Mouse (Mus musculus) activated CD4-positive, CD25-positive, alpha-beta regulatory T cell, adult 4 months (primary cell): ENCODE results near the gene Katnal1. TPM values are rescaled to one million over a fixed set of nuclear protein-coding genes. Genes with fewer than 3 reads are reported as not detected.
A peak's percentile ranks its signal among the peaks of the same experiment; 100 is the strongest.

Source experiments
- ATAC-seq: one replicate; pipeline ENCODE4 v1.8.0; 2017
- polyA plus RNA-seq, 2 experiments: library from polyadenylated mRNA; unstranded; fragments of 100-300 nt; shearing (Covaris generic); gene quantifications; one replicate each; pipeline ENCODE4 v1.2.1; 2017

Gene Katnal1
- polyA plus RNA-seq, 2 experiments from 2014 or later: 2.9 to 4.3 TPM

DNA sequence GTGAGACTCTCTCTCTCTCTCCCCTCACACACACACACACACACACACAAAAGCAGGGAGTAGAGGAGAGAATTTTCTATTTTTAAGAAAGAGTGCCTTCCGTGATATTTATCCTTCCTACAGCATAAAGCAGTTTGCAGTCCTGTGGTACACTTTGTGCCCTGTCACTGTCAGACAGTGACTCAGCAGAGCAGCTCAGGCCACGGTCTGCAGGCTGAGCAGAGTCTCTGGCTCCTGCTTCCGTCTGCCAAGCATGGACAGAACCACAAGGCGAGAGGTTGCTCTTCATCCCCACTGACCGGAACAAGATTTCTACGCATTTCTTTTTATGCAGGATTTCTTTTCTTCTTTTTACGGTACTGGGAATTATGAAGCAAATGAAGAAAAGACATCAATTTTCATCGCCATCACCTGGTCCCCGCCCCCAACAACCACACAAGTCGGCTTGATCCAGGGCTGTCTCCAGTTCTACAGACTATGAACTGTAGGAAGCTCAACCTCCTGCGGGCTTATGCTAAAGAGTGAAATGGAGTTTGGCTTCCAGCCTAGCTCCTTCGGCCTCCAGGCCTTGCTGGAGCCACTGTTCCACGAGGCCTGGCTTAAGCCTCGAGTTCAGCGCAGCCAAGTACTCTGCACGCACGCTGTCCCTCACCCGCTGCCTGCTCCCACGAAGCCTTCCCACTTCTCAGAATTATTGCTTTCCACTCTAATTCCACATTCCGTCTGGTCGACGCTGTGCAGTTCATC, 25.4 kb upstream of the Katnal1 start:
- ATAC-seq: no peak

DNA sequence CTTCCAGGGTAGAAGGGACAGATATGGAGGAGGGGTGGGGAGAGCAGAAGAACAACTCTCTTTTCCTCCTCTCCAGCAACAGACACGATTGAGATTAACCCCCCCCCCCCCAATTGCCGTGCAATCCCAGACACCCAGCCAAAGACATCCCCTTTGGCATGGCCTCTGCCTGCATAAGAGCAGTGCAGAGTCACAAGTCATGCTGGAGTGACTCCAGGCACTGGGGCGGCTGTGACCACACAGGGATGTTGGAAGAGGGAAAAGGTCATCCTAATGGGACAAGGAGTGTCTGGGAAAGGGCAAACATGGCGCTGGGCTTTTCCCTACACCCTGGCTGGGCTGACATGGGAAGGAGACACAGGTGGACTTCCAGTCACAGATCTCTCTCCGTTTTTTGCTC, 24.0 kb upstream of the Katnal1 start:
- no peak for ATAC-seq

DNA sequence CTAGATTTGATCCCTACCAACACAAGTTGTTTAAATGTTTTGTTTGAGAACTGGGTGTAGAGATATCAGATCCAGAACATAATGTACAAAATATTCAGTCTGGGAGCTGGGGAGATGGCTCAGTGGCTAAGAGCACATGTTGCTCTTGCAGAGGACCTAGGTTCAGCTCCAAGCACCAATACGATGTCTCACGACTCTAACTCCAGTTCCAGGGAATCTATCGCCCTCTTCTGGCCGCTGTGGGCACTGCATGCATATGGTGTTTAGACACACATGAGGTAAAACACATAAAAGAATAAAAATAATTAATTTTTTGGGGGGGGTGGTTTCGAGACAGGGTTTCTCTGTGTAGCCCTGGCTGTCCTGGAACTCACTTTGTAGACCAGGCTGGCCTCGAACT, 23.3 kb upstream of the Katnal1 start:
- ATAC-seq: no peak

DNA sequence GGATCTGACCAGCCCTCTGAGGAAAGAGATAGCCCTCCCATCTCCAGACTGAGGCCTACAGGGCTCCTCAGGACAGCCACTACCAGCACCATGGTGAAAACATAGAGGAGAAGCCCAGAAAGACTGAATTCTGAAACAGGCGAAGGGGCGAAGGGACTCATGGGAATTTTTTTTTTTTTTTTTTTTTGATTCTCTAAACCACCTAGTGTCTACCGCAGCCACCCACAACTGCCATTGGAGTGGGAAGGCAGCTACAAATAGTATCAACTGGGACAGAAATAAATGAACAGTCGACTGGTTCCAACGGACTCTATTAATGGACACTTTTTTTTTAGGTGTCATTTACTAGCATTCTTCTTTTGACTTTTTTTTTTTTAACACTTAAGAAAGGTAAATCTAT, 22.2 kb upstream of the Katnal1 start:
- no peak for ATAC-seq

DNA sequence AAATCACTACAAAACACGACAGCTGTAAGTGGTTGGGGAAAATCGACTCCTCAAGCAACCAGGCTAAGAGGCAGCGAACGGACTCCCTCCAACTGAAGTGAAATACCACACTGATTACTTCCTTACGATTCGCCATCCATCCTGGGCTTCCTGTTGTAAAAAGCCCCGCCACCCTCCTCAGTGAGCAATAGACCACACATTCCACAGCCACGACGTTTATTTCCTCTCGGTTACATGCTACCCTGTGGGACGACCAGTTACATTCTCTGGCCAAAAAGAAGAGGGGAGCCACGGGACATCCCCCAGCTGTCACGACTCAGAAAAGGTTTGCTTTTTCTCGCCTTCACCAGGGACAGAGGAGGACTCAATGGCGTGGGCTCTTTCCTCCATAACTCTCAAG, 20.9 kb upstream of the Katnal1 start:
- no peak for ATAC-seq

DNA sequence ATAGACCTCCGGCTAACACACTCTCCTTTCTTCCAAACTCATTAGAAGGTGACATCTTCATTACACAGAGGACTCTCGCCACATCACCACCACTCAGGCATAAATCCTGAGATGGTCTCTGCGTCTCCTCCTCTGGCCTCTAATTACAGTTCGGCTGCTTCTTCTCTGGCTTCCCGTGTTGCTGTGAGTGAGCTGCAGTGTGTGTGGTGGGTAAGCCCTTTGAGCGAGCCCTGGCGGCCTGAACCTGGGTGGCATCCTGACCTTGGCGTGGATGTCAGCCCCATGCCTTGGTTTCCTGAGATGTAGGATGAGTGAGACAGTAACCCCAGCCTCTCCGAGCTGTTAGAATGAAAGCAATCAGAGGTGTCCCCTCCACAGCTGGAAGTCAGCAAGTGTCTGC, 19.5 kb upstream of the Katnal1 start:
- no peak for ATAC-seq

DNA sequence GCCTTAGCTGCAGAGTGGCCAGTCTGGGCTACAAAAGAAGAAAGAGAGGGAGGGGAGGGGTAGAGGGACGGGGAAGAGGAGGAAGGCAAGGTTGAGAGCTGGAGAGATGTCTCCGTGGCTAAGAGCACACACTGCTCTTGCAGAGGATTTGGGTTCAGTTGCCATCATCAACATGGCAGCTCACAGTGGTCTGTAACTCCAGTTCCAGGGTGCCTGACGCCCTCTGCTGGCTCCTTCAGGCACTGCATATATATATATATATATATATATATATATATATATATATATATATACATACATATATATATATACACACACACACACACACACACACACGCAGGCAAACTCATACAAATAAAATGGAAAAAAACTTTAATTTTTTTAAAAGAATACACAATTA, 18.3 kb upstream of the Katnal1 start:
- ATAC-seq: no peak

DNA sequence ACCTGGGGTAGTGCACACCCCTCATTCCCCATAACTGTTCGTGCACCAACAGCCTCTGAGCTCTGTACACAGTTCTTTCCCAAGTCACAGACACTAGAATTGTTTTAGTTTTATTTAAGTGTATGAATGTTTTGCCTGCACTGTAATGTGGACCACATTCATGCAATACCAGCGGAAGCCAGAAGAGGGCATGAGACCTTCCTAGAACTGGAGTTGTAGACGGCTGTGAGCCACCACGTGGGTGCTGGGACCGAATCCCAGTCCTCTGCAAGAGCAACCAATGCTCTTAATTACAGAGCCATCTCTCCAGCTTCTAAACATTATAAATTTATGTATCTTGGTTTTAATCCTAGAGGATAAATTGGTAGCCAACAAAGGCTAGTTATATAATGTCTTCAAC, 17.7 kb upstream of the Katnal1 start:
- ATAC-seq: peak; percentile 36

DNA sequence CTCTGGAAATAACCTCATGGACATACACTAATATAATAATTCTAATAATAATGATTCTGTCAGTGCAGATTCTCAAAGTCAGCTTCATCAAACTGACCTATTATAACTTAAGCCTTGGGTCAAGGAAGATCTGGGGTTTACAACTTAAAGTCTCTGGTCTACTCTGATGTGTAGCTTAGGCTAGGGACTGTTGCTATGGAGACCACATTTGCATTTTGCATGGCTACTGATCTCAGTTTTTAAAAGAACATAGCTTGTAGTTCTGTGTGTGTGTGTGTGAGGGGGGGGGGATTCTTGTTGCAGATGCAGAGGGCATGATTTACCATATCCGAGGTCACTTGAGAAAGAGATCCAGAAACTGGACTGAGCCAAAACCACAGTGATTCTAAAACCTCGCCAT, 16.6 kb upstream of the Katnal1 start:
- no peak for ATAC-seq

DNA sequence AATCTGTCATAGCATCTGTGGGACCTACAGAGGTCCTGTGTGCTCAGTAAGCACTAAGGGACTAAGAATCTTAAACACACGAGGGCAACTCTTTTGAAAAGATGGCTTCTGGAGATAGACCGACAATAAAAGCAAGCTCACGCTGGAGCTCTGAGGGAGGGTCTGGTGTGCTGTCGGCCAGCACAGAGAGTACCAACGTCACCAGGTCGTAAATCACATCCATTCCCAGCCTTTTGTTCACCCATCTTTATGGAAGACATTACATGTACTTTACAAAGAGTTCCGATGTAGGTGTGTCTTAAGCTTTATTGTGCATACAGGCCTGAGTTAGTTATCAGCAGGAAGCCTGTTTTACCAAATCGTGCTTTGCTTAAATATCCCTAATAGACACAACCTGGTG, 14.9 kb upstream of the Katnal1 start:
- ATAC-seq: no peak

DNA sequence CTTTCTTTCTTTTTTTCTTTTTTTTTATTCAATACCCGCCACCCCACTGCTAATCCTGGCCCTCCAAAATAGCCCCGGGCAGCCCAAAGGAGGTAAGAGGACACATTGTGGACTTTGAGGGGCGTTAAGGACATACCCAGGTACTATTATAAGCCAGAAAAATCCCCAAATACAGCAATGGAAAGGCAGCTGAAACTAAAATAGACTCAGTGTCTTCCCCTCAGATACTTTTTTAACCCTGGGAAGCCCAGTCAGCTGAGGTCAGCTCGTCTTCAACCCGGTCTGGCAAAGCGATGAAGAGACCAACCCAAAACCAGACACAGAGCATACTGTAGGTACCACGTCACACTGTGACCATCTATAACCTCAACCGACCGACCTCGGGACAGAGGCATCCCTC, 14.3 kb upstream of the Katnal1 start:
- no peak for ATAC-seq

DNA sequence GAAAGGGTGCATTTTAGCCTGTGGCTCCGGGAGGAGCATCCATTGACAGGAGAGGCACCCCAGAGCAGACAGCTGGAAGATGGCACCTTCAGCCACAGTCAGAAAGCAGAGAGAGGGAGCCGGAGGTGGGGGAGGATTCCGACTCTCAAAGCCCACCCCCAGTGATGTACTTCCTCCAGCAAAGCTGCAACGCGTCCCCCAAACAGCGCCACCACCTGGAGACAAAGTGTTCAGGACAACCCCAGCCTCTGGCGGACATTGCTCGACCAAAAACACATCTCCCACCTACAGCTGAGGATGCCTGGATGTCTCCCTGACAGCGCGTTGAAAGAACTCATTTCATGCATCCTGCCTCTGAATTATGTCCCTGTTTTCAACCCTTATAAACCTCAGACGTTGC, 13.8 kb upstream of the Katnal1 start:
- no peak for ATAC-seq

DNA sequence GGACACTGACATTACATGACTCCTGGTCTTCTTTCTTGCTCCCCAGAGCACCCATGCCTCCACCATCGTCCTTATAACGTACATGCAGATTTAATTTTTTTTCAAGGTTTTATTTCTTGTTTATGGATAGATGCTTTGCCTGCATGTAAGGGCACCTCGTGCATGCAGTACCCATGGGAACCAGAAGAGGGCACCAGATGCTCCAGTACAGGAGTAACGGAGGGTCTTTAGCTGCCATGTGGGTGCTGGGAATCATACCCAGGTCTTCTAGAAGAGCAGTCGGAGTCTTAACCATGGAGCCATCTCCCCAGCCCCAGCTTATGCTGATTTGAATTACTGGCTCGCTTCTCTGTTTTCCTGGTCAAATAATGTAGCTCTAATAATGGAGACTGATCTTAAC, 13.2 kb upstream of the Katnal1 start:
- no peak for ATAC-seq

DNA sequence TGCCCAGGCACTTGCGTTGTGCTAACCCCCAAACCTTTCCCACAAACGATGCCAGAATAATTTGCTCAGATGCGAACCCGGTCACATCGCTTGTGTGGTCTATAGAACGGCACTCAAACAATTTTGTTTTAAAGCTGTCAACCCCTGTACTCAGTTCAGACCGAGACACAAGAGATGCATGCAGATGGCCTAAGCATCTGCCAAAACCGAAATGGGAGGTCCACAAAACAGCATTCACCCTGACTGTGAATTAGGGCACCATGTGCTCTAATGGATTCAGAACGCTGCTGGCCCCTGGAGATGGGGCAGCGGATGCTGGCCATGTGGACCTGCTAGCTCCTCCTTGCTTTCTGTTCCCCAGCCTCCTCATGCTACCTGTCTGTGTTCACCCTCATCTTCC, 12.7 kb upstream of the Katnal1 start:
- no peak for ATAC-seq

DNA sequence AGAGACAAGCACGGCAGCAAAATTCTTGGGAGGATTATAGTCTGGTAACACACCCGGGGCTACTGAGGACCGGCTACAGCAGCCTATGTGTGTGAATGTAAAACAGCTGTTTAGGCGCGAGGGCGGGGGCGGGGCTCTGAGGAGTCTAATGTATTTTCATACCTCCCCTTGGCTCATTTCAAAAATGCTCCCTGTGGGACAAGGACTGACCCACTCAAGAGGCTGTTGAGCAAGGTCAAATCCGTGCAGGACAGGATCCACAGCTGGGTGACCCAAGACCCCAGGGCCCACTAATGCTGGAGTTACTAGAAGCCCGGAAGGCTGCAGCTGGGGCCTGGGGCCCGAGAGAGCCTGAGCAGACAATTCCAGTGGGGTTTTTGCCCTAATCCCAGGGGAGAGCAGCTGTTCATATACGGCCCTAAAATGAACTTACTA, 10.8 kb upstream of the Katnal1 start:
- no peak for ATAC-seq

DNA sequence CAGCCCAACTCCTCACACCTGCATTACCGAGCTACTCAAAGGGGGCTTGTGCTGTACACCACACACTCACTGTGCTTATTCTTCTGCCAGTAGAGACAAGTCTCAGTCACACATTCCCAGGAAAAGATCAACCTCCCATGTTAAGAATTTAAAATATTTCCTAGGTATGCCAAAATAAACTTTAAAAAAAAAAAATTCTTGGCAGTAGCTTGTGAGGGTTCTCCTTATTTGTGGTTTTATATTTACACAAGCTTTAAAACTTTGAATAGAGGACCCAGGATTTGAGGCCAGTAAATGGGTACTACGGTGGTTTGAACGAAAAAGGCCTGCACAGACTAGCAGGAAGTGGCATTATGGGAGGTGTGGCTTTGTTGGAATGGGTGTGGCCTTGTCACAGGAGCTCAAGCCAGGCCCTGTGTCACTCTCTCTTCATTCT, 7.4 kb upstream of the Katnal1 start:
- ATAC-seq: no peak

DNA sequence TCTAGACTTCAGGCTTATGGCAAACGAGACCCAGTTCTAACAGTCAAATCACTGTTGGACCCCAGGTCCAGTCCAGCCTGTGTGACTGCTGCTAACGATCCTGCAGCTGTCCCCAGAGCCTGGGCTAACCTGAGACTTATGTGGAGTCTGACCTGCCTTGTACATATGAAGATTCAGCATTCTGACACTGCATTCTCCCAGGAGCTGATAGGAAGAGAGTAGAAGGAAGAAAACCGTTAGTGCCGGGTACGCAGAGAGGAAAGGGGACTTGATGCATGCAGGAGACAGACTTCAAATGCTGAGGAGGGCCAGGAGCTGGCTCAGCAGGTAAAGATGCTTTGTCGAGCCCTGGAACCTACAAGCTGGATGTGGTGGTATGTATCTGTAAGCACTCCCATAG, 6.8 kb upstream of the Katnal1 start:
- no peak for ATAC-seq

DNA sequence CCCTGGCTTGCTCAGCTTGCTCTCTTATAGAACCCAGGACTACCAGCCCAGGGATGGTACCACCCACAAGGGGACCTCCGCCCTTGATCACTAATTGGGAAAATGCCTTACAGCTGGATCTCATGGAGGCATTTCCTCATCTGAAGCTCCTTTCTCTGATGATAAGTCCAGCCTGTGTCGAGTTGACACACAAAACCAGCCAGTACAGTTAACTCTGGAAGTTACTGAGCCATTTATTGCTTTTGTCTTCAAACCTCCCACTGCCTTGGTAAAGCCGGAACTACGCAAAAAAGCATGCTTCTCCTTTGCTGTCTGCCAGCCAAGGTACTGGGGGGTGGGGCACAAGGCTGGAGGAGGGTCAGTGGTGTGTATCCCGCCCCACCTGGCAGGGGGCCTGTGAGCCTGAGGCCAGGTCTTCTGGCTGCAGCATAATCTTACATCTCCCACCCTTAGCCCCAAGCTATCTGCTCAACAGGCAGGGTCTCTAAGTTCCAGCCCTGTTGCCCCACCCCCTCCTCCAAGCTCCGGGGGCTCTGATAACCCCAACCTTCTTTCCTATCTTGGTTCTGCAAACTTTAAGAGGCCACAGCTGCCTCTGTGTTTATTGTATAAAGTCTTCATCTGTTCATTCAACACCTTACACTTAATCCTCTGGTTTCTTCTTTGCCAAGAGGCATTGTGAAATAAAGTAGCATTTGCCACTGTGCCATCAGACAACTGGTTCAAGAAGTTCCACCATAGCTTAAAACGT, 6.1 kb upstream of the Katnal1 start:
- ATAC-seq: no peak

DNA sequence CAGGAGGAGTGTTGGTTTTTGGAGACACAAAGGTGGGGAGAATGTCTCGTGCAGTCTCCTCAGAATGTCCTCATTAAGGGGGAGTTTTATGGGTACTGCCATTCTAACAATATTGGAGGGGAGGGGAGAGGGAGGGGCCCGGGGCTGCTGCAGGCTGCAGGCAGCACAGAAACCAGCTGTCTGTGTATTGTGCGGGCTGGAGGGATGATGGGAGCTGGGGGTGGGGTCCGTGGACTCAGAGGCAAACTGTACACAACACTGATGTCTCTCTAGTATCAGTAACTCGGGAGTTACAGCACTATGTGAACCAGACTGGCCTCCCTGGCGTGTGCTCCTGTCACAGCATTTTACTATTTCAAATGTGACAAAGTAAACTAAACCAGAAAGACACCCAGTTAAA, 5.3 kb upstream of the Katnal1 start:
- no peak for ATAC-seq

DNA sequence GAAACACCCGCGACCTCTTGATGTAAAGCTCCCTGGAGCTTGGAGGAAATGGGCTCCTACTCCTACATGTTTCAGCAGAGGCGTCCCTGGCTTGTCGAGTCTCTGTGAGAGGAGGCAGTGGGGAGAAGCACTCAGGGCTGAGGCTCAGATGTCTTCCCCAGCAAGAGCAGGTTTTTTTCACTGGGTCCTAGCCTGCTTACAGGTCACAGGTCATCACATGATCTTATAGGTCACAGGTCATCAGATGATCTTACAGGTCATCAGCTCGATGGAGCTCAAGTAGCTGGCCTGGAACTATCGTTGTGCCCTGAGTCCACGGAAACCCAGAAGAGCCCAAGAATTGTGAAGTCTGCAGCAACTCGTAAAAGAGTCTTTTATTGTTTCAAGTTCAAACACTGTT, 4.6 kb upstream of the Katnal1 start:
- ATAC-seq: no peak

DNA sequence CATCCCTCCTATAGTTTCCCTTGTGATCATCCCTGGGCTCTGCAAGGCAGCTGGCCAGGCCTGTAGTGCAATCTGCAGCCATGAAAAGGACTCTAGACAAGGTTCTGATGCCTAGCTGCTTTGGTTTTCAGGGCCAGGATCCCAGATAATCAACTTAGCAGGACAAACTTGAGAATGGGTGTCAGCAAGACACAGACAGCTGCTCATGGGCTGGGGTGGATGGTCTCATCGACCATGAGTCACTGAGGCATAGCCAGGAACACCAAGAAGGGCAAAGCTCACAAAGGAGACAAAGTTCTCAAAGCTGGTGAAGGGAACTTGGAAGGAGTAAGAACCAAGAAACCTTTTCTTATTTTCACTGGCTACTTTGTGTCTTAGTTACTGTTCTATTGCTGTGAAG, 2.2 kb upstream of the Katnal1 start:
- ATAC-seq: no peak

DNA sequence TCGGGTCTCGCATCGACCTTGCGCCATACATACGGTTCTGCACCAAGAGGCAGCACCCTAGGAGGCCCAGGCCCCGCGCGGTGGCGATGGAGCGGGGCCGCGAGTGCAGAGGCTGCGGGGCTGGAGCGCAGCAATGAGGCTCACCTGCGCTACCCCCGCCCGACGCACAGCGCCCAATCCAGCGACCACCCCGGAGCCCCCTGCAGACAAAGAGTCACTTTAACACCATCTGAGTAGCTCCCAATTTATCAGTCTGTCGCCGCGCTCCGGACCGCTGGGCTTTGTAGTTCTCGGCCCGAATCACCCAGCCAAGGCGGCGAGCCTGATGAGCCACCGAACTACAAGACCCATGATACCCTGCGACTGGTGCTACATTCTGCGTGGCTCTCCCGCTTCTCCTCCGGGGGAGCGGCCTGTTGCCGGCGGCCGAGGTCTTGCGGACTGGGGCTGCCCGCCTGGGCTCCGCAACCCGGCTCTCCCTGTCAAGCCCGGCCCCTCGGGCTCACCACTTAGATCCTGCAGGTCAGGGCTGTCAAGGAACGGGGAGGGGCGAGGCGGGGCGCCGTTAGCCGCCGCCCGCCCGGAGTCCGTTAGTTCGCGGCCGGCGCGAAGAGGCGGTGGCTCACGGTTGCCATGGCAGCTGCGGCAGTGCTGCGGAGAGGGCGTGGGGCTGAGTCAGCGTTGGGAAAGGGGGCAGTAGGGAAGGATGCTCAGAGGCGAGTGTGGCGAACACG, 571 bp downstream of the Katnal1 start:
- peak; percentile 92 for ATAC-seq

DNA sequence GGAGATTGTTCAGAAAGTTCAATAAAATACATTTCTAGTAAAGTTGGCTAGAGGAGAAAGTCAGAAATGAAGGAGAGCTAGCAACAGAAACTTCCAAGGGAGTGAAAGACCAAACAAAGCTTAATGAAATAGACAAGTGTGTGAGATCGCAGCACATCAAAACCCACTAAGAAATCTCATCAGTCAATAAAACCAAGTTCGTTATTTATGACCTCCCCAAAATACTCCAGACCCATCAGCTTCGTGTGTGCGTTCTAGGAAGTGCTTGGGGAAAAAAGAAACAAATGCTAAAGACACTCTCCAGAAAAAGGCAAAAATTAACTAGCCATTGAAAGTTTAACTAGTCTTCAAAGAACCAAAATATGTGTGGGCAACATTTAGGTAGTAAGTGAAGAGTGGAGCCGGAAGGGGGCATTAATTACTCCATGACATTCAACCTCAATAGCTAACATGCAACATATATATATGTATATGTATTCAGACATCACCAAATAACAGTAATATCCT, 1.4 kb downstream of the Katnal1 start:
- no peak for ATAC-seq

DNA sequence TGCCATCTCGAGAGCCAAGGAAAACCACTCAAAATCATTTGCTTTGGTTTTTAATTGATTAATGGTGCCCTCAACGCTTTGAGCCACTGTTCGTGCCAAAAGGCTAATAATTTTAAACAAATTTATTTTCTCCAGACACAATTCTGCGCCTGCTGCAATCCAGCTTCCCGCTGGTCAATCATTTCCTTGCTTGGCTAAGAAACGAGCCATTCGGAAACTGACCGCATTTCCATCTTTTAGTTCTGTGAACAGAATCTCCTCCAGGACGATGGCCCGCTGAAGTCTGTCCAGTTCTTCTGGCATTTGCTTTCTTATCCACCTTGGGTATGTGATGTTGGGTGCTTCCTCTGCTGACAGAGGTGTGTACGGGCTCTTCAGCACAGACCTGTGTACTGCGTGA, 4.5 kb downstream of the Katnal1 start:
- ATAC-seq: no peak
